In the genomic region with DNA sequence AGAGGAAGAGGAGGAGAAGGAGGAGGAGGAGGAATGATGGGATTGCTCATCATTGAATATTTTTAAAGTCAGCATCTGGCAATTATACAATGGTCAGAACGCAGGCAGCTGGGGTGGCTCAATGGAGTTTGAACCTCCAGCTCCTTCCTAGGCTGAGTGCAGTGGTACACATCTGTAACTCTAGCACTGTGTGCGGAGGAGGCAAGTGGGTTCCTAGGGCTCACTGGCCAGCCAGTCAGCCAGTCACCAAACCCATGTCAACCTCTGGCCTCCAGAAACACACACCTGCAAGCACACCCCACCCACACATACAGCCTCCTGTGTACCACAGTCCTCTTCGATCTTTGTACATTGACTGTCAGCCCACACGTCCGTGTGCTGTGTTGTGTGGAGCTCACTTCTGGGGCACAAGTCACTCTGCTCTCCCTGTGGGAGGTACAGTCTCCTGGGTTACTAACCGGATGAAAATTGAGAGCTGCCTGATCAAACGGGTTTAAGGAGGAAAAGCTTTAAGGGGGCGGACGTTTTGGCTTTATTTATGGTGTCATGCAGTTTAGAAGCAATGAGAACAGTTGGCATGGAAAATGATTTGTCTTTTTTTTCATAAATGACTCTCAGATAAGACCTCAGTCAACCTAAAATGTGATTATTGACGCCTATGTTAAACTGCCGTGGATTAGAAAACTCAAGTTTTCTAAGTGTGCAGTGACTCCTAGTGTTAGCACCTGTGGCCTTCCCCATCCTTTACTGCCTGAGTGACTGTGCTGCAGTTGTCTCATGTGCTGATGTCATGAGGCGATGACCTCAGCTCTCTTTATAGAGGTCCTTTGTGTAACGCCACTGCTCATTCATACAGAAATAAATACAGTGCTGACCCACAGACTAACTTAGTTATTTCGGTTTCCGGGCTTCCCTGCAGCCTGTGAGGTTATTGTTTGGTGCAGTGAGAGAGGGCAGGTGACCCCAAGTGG, we compare ENCODE assay signal across 10 mouse cellular contexts.
DNase-seq lines count a peak whose midpoint lies in the region; ATAC-seq and TF ChIP-seq lines count a peak whose summit lies in the region.
"Had no signal": no experiment of that assay in that cellular context is flagged by ENCODE, and none has a peak within 500 bp of the region (broad histone marks: within the 10 kb centered on the region; RNA-seq: fewer than 3 reads in every experiment).

No protein-coding gene starts in this region.

- no peak for ATAC-seq in hindbrain, embryonic 13.5 days (ENCODE audit: low FRiP score)
- ATAC-seq in hindbrain, embryonic 12.5 days (ENCODE audit: low FRiP score) = no peak
- 0 out of 2 replicates have a peak, but pooled peaks have one; percentile 46 for ATAC-seq in lung, postnatal 0 days
- ATAC-seq in hindbrain, postnatal 0 days = peak; percentile 36; the same call in 1 of the 2 replicates
- ATAC-seq in stomach, embryonic 15.5 days (ENCODE audit: insufficient read depth, low FRiP score, low read depth) = peak; percentile 71; the same call in 1 of the 2 replicates

- H3K36me3 ChIP-seq in hindbrain, embryonic 13.5 days = peaks cover 8% of the 10 kb centered on the region
- 0 out of 2 replicates have a peak, but pooled peaks cover 10% of the 10 kb centered on the region for H3K36me3 ChIP-seq in hindbrain, embryonic 12.5 days
- no peaks in the 10 kb centered on the region for H3K36me3 ChIP-seq in lung, postnatal 0 days (ENCODE audit: insufficient read depth, low read length)
- H3K36me3 ChIP-seq in hindbrain, postnatal 0 days (ENCODE audit: insufficient read depth, low read length) = peaks cover 4% of the 10 kb centered on the region; the same call in 1 of the 2 replicates
- no peaks in the 10 kb centered on the region for H3K36me3 ChIP-seq in stomach, embryonic 15.5 days

- H3K4me3 ChIP-seq in hindbrain, embryonic 13.5 days = no peak overlapping the region
- no peak overlapping the region for H3K4me3 ChIP-seq in hindbrain, embryonic 12.5 days
- H3K4me3 ChIP-seq in lung, postnatal 0 days (ENCODE audit: low read depth, low read length) = no peak overlapping the region
- no peak overlapping the region for H3K4me3 ChIP-seq in hindbrain, postnatal 0 days (ENCODE audit: low read length)
- no peak overlapping the region for H3K4me3 ChIP-seq in stomach, embryonic 15.5 days (replicated peaks)
- H3K4me3 ChIP-seq: forebrain, embryonic 10.5 days had no signal

- no peak overlapping the region for H3K9ac ChIP-seq in hindbrain, embryonic 13.5 days
- no peak overlapping the region for H3K9ac ChIP-seq in hindbrain, embryonic 12.5 days
- H3K9ac ChIP-seq in lung, postnatal 0 days (replicated peaks; ENCODE audit: low read depth) = no peak overlapping the region
- H3K9ac ChIP-seq in hindbrain, postnatal 0 days (replicated peaks; ENCODE audit: low read length) = 0 out of 2 replicates have a peak overlapping the region, but pooled peaks have one; percentile 13
- no peak overlapping the region for H3K9ac ChIP-seq in stomach, embryonic 15.5 days

- TF ChIP-seq CTCF in lung, postnatal 0 days (IDR thresholded peaks at IDR 0.05) = 0 out of 2 replicates have a peak, but pooled peaks have one; percentile 18
- TF ChIP-seq CTCF in hindbrain, postnatal 0 days (IDR thresholded peaks at IDR 0.05; ENCODE audit: low read depth) = no peak

- 62% methylated on average over 15 of the region's 15 CpGs for WGBS in hindbrain, embryonic 13.5 days
- WGBS in hindbrain, embryonic 12.5 days = 72% methylated on average over 15 of the region's 15 CpGs
- WGBS in lung, postnatal 0 days = 45% methylated on average over 15 of the region's 15 CpGs
- WGBS in hindbrain, postnatal 0 days = 49% methylated on average over 15 of the region's 15 CpGs
- WGBS in stomach, embryonic 15.5 days = 56% methylated on average over 15 of the region's 15 CpGs

- H3K27me3 ChIP-seq in hindbrain, embryonic 13.5 days = no peaks in the 10 kb centered on the region
- no peaks in the 10 kb centered on the region for H3K27me3 ChIP-seq in hindbrain, embryonic 12.5 days
- H3K27me3 ChIP-seq in lung, postnatal 0 days (replicated peaks; ENCODE audit: insufficient read depth, low read length) = no peaks in the 10 kb centered on the region
- H3K27me3 ChIP-seq in hindbrain, postnatal 0 days (ENCODE audit: insufficient read depth, low read length) = no peaks in the 10 kb centered on the region
- no peaks in the 10 kb centered on the region for H3K27me3 ChIP-seq in stomach, embryonic 15.5 days (replicated peaks)

- peaks cover 40% of the 10 kb centered on the region for H3K4me1 ChIP-seq in hindbrain, embryonic 13.5 days (replicated peaks)
- H3K4me1 ChIP-seq in hindbrain, embryonic 12.5 days = peaks cover 18% of the 10 kb centered on the region
- H3K4me1 ChIP-seq in lung, postnatal 0 days (ENCODE audit: insufficient read depth, low read depth, low read length) = no peaks in the 10 kb centered on the region
- peaks cover 4% of the 10 kb centered on the region; the same call in 1 of the 2 replicates for H3K4me1 ChIP-seq in hindbrain, postnatal 0 days (ENCODE audit: insufficient read depth, low read length)
- peaks cover 9% of the 10 kb centered on the region for H3K4me1 ChIP-seq in stomach, embryonic 15.5 days

- no peak overlapping the region for H3K4me2 ChIP-seq in hindbrain, embryonic 13.5 days
- H3K4me2 ChIP-seq in hindbrain, embryonic 12.5 days (replicated peaks) = no peak overlapping the region
- no peak overlapping the region for H3K4me2 ChIP-seq in lung, postnatal 0 days (replicated peaks; ENCODE audit: low read depth, low read length)
- no peak overlapping the region for H3K4me2 ChIP-seq in hindbrain, postnatal 0 days (ENCODE audit: low read depth, low read length)
- no peak overlapping the region for H3K4me2 ChIP-seq in stomach, embryonic 15.5 days

- 0 out of 2 replicates have a peak overlapping the region, but pooled peaks have one; percentile 32 for H3K27ac ChIP-seq in hindbrain, embryonic 13.5 days
- no peak overlapping the region for H3K27ac ChIP-seq in hindbrain, embryonic 12.5 days
- H3K27ac ChIP-seq in lung, postnatal 0 days (ENCODE audit: low read length) = no peak overlapping the region
- peak overlapping the region; percentile 20; the same call in 1 of the 2 replicates for H3K27ac ChIP-seq in hindbrain, postnatal 0 days
- H3K27ac ChIP-seq in stomach, embryonic 15.5 days = no peak overlapping the region
- H3K27ac ChIP-seq: forebrain, embryonic 10.5 days had no signal

- DNase-seq in lung, postnatal 0 days (ENCODE audit: low spot score) = peak; percentile 30
- DNase-seq in lung, postnatal 4 days = no peak
- DNase-seq in hindbrain, postnatal 0 days (ENCODE audit: low spot score) = peak; percentile 23
- DNase-seq in cerebellum, postnatal 36 days = no peak
- DNase-seq: cerebellum, adult 8-10 months; lung, adult 18-20 months had no signal

- TF ChIP-seq EP300 in lung, postnatal 0 days (IDR thresholded peaks at IDR 0.05) = no peak

- H3K9me3 ChIP-seq in hindbrain, embryonic 13.5 days = no peaks in the 10 kb centered on the region
- no peaks in the 10 kb centered on the region for H3K9me3 ChIP-seq in hindbrain, embryonic 12.5 days (replicated peaks)
- no peaks in the 10 kb centered on the region for H3K9me3 ChIP-seq in lung, postnatal 0 days (ENCODE audit: low read length)
- H3K9me3 ChIP-seq in hindbrain, postnatal 0 days (ENCODE audit: low read length) = no peaks in the 10 kb centered on the region
- H3K9me3 ChIP-seq in stomach, embryonic 15.5 days = no peaks in the 10 kb centered on the region
- H3K9me3 ChIP-seq: forebrain, embryonic 10.5 days had no signal

Comparison
In these comparisons a context has a peak if more than half of its experiments do, and no peak if none do; other contexts are left out.
1. ATAC-seq: peak in lung, postnatal 0 days (single experiment), hindbrain, postnatal 0 days (single experiment) and stomach, embryonic 15.5 days (single experiment); none in hindbrain, embryonic 13.5 days (single experiment) and hindbrain, embryonic 12.5 days (single experiment).
2. H3K27ac ChIP-seq: peak in hindbrain, embryonic 13.5 days (single experiment) and hindbrain, postnatal 0 days (single experiment); none in hindbrain, embryonic 12.5 days (single experiment), lung, postnatal 0 days (single experiment) and stomach, embryonic 15.5 days (single experiment).
3. DNase-seq: peak in lung, postnatal 0 days (single experiment) and hindbrain, postnatal 0 days (single experiment); none in lung, postnatal 4 days (0 of 2) and cerebellum, postnatal 36 days (0 of 2).